Mouse (Mus musculus) E14TG2a.4 (cell line): ENCODE data around the gene Itm2b.

Experiments used
- H3K27me3 ChIP-seq: 2 replicates; pipeline ENCODE4 v1.6.1; 2014; ENCODE audit warnings: low read length, control low read depth; ENCODE audit not compliant: insufficient read depth
- H3K36me3 ChIP-seq: 2 replicates; pipeline ENCODE4 v1.6.1; 2014; ENCODE audit warnings: low read length, control low read depth; ENCODE audit not compliant: insufficient read depth
- H3K4me1 ChIP-seq: replicated peaks from 2 replicates; pipeline ENCODE4 v1.6.1; 2014; ENCODE audit warnings: low read depth, low read length, control low read depth
- H3K4me3 ChIP-seq: replicated peaks from 2 replicates; pipeline ENCODE4 v1.5.1; 2014; ENCODE audit warnings: mild to moderate bottlenecking, low read length
- H3K9me3 ChIP-seq: 2 replicates; pipeline ENCODE4 v1.6.1; 2014; ENCODE audit warnings: low read length, control low read depth
- CTCF ChIP-seq: conservative IDR thresholded peaks from 2 replicates; pipeline ENCODE4 v1.5.1; 2014; ENCODE audit warnings: low read length
- NANOG ChIP-seq: IDR thresholded peaks from 2 replicates; pipeline ENCODE4 v1.6.1; 2014; ENCODE audit warnings: borderline replicate concordance, low read length, mixed read lengths
- POU5F1 ChIP-seq: IDR thresholded peaks from 2 replicates; pipeline ENCODE4 v1.6.1; 2014; ENCODE audit warnings: low read length, borderline replicate concordance

The Itm2b gene

GRCm38 (mm10) chr14:73384913-73385719 lies at the start of gene Itm2b:
Gene Itm2b, minus strand, starts transcription at chr14:73385289.
- H3K4me1 ChIP-seq: peaks cover 62% of the 10 kb centered on the region
- TF ChIP-seq POU5F1 (no peak), CTCF (no peak), NANOG (no peak)

GRCm38 (mm10) chr14:73433487-73433886 lies 48.4 kb upstream of the Itm2b start:
- Histone ChIP-seq H3K36me3 (no peaks in the 10 kb centered on the region), H3K4me3 (no peak overlapping the region), H3K27me3 (no peaks in the 10 kb centered on the region), H3K4me1 (no peaks in the 10 kb centered on the region), H3K9me3 (no peaks in the 10 kb centered on the region)
- TF ChIP-seq CTCF (no peak), NANOG (no peak), POU5F1 (no peak)

More at GRCm38 (mm10) chr14:73384913-73385719, at the start of gene Itm2b:
- Histone ChIP-seq H3K27me3 (no peaks in the 10 kb centered on the region), H3K9me3 (peaks cover 3% of the 10 kb centered on the region; the same call in 1 of the 2 replicates), H3K4me3 (peak within 1 kb of the TSS; percentile 92), H3K36me3 (peaks cover 5% of the 10 kb centered on the region)

GRCm38 (mm10) chr14:73430571-73430970 lies 45.5 kb upstream of the Itm2b start:
- Histone ChIP-seq H3K36me3 (no peaks in the 10 kb centered on the region), H3K9me3 (no peaks in the 10 kb centered on the region), H3K4me1 (no peaks in the 10 kb centered on the region), H3K4me3 (no peak overlapping the region), H3K27me3 (no peaks in the 10 kb centered on the region)
- TF ChIP-seq CTCF: no peak
- TF ChIP-seq NANOG: no peak
- TF ChIP-seq POU5F1: no peak

GRCm38 (mm10) chr14:73425571-73426041 lies 40.5 kb upstream of the Itm2b start:
- Histone ChIP-seq H3K4me3 (no peak overlapping the region), H3K27me3 (no peaks in the 10 kb centered on the region), H3K4me1 (no peaks in the 10 kb centered on the region), H3K36me3 (no peaks in the 10 kb centered on the region), H3K9me3 (no peaks in the 10 kb centered on the region)
- TF ChIP-seq NANOG: no peak
- TF ChIP-seq POU5F1: no peak
- no peak for TF ChIP-seq CTCF

GRCm38 (mm10) chr14:73424961-73425360 lies 39.9 kb upstream of the Itm2b start:
- 0 out of 2 replicates have a peak, but pooled peaks cover 3% of the 10 kb centered on the region for H3K4me1 ChIP-seq
- H3K36me3 ChIP-seq: no peaks in the 10 kb centered on the region
- H3K9me3 ChIP-seq: no peaks in the 10 kb centered on the region
- no peak overlapping the region for H3K4me3 ChIP-seq
- no peak for TF ChIP-seq POU5F1
- no peak for TF ChIP-seq CTCF
- TF ChIP-seq NANOG: no peak
- H3K27me3 ChIP-seq: no peaks in the 10 kb centered on the region

- Histone ChIP-seq H3K9me3 (no peaks in the 10 kb centered on the region), H3K4me3 (no peak overlapping the region), H3K27me3 (no peaks in the 10 kb centered on the region), H3K4me1 (0 out of 2 replicates have a peak, but pooled peaks cover 4% of the 10 kb centered on the region), H3K36me3 (no peaks in the 10 kb centered on the region)
- no peak for TF ChIP-seq POU5F1
- no peak for TF ChIP-seq CTCF
- no peak for TF ChIP-seq NANOG
Observed at GRCm38 (mm10) chr14:73423542-73423941, 38.5 kb upstream of the Itm2b start.

GRCm38 (mm10) chr14:73422621-73423020 lies 37.5 kb upstream of the Itm2b start:
- no peaks in the 10 kb centered on the region for H3K36me3 ChIP-seq
- 0 out of 2 replicates have a peak, but pooled peaks cover 4% of the 10 kb centered on the region for H3K4me1 ChIP-seq
- no peak overlapping the region for H3K4me3 ChIP-seq
- no peaks in the 10 kb centered on the region for H3K9me3 ChIP-seq
- no peak for TF ChIP-seq POU5F1
- no peak for TF ChIP-seq NANOG
- TF ChIP-seq CTCF: no peak
- no peaks in the 10 kb centered on the region for H3K27me3 ChIP-seq

GRCm38 (mm10) chr14:73421580-73421979 lies 36.5 kb upstream of the Itm2b start:
- 0 out of 2 replicates have a peak, but pooled peaks cover 7% of the 10 kb centered on the region for H3K4me1 ChIP-seq
- no peak overlapping the region for H3K4me3 ChIP-seq
- TF ChIP-seq NANOG (no peak), CTCF (no peak), POU5F1 (no peak)
- no peaks in the 10 kb centered on the region for H3K9me3 ChIP-seq
- H3K27me3 ChIP-seq: no peaks in the 10 kb centered on the region
- no peaks in the 10 kb centered on the region for H3K36me3 ChIP-seq
